Mouse (Mus musculus): Measurements from ENCODE around the gene Slco3a1. TPM values are rescaled to one million over a fixed set of nuclear protein-coding genes. Genes with fewer than 3 reads are reported as not detected.

Gene Slco3a1
- polyA plus RNA-seq, 1 experiment: not detected

DNA sequence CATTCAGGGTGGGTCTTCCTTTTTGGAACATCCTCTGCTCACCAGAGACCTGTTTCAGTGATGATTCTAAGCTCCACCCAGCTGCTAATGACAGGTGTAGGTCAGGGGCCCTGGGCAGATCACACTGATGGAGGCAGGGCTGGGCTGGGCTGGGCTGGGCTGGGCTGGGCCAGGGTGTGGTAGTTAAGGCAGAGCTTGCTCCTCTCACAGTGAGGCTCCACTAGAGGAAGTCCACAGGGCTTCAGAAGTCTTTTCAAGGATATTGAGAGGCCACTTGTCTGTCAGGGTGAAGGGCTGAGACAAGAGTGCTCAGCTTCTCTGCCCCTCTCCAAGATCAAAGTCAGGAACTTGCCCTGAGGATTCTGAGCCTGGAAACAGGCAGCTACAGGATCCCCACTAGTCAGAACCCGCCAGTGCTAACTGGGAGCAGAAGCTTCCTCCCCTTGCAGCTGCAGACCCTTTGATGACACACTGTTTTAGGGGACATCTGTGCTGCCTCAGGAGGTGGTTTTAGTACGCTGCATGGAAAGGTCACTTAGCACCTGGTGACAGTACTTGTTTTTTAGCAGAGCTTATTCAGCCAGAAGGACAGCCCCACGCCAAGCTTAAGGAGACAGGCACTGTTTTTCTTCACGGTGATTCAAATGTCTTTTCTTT, 213.3 kb downstream of the Slco3a1 start:
- TF ChIP-seq GATA1 (IDR thresholded peaks at IDR 0.05; ENCODE audit: low read length): no peak

DNA sequence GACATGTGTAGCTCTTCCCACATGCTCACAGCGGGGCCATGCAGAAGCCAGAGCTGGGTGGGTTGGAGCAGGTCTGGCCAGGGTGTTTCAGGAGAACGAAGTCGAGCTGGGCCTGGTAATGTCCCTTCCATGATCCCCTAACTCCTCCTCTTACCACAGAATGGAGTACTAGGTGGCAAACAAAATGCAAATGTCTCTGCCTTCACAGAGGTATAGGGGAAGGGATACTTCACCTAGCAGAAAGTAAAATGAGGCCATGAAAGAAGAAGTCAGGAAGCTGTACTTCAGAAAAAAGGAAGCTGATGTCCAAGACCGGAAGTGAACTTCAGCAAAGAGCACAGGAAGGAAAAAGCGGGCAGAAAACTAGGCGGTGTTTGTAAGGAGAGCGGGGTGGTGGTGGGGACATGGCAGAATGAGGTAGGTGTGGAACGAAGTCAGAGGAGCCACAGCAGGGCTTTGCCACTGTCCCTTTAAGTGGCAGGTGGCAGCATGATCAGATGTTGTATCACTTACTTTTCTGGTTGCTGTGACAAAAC, 214.1 kb downstream of the Slco3a1 start:
- TF ChIP-seq GATA1 (IDR thresholded peaks at IDR 0.05; ENCODE audit: low read length): no peak

DNA sequence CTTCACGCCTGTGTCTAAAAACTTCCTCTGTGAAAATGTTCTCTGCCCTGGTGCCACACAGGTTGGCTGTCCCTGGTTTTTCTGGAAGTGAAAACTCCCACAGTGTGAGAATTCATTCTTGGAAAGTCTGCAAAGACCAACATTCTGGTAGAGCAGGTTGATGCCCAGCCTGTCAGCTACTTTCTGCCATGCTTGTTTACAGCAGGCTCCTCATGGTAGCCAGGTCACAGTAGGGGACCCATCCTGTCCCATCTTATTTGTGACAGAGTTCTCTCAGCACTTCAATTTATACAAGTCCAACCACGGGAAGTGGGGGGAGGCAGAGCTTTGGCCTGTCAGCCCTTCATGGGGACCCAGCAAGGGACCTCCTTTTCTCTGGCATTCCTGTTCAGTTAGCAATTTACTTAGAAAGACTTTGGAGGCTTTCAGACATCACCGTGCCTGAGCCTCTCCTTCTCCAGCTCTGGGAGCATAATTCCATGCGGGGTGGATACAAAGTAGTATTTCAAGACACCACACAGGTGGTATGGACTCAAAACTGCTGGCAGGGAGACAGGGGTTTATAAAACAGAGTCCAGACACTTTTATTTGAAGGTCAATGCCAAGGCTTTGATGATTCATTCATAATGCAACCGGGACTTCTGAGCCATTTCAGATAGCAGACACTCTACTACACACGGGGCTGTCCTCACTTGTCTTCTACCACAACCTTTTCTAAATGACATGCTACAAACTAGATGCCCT, 216.7 kb downstream of the Slco3a1 start:
- TF ChIP-seq GATA1 (IDR thresholded peaks at IDR 0.05; ENCODE audit: low read length): no peak

DNA sequence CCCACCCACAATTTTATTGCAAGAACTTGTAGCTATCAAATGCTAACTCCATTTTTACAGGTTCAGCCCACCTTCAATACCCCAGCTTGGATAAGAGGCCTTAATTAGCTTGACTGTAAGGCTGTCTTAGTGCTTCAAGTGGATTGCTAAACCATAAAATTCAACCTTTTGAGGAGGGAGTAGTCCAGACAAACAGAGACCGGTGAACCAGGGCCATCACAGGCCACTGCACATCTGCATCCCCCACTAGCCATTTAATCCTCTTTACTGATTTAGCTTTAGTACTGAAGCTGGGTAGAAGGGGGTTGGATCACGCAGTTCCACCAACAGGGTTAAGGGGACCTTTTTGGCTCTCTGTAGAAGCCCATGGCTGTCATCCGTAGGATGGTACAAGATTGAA, 222.3 kb downstream of the Slco3a1 start:
- TF ChIP-seq GATA1 (IDR thresholded peaks at IDR 0.05; ENCODE audit: low read length): no peak

DNA sequence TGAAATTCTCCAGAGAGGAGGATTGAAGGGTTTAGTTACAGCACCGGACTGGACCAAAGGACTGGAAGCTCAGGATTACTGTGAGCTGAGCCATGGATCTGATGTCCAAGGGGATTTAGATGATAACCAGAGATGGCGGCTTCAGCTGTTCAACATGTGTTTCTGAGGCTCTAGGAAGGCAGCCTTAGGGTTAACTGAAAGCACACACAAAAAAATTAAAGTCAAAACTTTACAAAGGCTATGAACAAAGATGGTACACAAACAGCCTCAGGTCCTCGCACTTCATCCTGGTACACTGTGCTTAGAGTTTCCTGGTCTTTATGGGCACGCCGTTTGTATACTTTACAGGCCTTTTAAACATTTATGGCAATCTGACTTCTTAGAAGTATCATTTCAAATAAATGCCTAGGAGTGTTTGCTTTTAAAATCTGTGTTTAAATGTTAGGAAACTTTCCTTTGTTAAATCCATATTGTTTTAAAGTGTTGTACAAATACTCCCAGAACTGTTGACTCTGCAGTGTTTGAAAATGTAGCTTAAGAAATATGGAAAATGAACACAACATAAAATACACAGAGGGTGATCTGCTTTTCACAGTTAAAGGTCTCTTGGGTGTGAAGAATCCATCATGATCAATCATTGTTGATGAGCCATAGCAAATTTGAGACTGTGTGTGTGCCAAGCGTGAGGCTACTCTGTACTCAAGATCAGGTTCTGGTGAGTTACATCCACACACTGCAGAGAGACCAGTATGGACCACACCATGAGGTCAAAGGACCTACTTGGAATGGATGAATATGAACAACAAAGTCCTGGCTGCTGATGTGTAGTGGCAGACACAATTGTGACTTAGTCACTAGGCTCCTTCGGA, 223.5 kb downstream of the Slco3a1 start:
- TF ChIP-seq GATA1 (IDR thresholded peaks at IDR 0.05; ENCODE audit: low read length): no peak

DNA sequence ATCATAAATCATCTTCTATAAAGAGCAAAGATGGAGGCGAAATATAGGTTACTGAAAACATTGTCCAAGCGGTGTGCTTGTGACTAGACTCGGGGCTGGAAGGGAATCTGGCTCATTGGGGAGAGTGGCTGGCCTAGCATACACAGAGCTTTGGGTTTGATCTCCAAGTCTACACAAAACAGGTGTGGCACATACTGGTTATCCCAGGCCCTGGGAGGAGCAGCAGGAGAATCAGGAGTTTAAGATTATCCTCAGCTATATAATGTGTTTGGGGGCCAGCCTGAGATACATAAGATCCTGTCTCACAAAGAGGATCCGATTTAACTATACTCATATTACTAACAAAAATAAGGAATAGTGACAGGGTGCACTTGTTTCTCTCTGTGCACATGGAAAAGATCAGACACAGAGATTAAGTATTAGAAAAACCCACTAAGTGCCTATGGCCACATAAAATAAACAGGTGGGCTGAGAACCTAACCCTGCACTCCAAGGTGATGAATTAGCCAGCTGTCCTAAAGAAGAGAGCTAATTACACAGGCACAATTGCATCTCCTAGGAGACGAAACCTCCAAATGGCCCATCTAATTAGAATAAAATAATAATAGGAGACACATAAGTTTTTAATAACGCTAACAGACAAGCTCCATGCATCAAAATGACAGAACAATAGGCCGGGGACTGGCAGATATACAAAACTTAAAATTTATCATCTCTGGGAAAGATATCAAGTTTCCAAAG, 224.3 kb downstream of the Slco3a1 start:
- TF ChIP-seq GATA1 (IDR thresholded peaks at IDR 0.05; ENCODE audit: low read length): no peak

DNA sequence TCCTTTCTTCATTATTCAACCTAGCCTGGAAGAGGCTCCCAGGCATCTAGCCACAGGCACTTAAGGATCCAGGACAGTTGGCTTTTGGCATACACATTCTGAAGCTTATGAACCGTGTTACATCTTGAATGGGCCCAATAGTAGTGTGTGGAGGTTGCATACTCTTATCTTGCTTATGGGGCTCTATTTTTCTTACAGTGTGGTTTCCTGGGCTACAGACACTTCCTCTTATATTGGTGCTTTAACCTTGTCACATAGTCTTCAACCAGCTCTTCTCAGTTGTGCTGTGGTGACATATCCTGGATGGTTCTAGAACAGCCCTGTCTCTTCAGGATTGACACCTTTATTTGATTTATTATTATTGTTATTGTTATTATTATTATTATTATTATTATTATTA, 225.6 kb downstream of the Slco3a1 start:
- TF ChIP-seq GATA1 (IDR thresholded peaks at IDR 0.05; ENCODE audit: low read length): no peak

DNA sequence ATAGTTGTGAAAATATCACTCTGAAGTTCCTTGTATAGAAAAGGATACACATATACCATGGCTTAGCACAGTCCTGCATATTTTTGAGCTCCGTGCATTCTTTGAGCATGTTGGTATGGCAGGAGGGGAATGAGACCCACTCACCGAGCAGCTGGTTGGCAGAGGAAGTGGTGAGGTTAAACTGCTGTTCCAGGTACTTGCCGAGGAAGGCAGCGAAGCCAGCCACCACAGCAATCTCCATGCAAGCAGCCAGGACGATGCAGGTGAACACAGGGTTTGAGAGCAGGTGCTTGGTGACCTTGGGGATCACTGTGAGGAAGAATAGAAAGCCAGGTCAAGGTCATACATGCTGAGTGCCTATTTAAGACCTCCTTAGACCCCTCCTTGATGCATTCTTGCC, 226.9 kb downstream of the Slco3a1 start:
- no peak for TF ChIP-seq GATA1 (IDR thresholded peaks at IDR 0.05; ENCODE audit: low read length)

DNA sequence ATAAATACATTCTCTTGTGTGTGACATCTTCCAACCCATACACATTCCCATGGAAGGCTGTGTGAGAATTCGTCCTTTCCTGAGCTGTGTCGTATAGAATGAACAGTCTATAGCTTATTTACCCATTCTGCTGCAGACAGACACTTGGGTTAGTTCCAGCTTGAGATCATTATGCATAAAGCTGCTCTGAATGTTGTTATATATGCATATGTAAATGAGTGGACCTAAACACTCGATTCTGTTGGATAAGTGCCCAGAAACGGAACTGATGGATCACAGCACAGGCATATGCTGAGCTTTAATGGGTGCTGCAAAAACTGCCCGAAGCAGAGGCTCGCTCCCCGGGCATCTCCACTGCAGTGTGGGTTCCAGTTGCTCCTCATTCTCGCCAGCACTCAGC, 229.5 kb downstream of the Slco3a1 start:
- TF ChIP-seq GATA1 (IDR thresholded peaks at IDR 0.05; ENCODE audit: low read length): no peak

DNA sequence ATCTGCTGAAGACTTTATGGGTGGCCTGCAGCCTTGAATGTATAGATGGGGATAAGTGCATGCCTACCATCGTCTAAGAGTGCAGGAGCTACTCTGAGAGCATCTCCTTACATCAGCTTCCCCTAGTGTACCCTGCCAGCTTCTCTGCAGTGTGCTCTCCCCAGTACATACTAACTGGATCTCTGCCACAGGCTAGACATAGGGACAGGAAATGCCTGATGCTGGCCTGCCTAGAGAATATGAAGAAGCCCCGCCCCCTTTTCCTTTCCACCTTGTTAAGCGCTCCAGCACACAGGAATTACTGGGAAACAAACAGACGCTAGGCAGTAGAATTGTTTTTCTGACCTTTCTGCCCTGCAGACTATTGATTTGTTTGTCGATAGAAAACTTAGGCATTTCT, 230.9 kb downstream of the Slco3a1 start:
- no peak for TF ChIP-seq GATA1 (IDR thresholded peaks at IDR 0.05; ENCODE audit: low read length)

DNA sequence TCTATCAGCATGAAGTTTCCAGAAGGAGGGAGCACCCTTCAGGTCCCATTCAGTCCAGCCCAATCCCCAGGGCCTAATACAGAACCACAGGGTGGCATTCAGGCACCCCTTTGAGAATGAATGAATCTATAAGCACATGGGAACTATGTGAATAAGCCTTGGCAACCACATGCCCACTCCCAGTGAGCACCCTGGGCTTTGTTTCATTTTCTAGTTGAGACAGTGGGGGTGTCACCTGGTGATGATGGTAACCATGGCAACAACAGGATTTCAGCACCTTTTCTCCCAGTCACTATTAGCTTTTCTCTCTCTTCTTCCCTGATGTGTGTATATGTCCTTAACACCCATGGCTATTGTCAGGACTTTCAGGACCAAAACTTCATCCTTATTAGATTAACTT, 231.4 kb downstream of the Slco3a1 start:
- no peak for TF ChIP-seq GATA1 (IDR thresholded peaks at IDR 0.05; ENCODE audit: low read length)

DNA sequence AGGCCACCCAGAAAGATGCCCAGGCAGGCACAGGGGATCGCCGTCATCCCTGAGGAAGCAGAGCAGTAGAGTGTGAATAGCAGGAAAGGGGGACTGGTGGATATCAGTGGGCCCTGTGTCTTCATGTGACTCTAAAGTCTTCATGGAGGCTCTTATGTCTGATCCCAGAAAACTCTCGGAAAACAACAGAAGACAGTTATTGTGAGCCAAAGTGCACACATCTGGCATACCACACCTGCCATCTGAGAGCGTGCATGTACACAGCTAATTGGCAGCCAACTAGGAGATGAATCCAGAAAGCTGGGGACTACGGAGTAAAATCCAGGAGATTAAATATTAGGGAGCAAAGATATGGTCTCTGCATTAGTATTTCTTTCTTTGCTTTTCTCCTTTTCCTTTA, 233.9 kb downstream of the Slco3a1 start:
- no peak for TF ChIP-seq GATA1 (IDR thresholded peaks at IDR 0.05; ENCODE audit: low read length)

DNA sequence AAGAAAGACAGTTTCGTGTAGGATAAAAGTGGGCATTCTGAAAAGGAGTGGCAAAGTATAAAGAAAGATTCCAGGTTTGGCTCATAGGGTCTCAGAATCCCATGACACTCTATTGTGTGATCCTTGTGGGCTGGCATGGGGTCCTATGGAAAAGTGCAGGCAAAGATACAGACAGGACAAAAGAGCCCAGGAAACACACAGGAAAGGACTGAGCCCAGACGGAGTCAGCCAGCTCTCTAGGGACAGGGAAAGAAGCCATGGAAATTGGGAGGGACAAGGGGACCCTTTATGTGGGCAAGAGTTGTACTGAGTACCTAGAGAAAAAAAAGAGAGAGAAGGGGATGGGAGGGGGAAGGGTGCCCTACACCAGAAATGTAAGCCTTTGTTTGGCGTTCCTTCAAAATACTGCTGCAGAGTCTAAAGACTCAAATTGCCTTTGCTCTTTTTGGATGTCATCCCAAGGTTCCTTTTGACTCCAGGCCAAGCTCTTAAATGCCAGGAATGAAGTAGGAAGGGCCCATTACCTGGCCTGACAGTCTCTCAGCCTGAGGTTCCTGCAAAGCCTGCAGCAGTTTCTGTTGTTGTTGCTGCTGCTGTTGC, 238.6 kb downstream of the Slco3a1 start:
- TF ChIP-seq GATA1 (IDR thresholded peaks at IDR 0.05; ENCODE audit: low read length): no peak

DNA sequence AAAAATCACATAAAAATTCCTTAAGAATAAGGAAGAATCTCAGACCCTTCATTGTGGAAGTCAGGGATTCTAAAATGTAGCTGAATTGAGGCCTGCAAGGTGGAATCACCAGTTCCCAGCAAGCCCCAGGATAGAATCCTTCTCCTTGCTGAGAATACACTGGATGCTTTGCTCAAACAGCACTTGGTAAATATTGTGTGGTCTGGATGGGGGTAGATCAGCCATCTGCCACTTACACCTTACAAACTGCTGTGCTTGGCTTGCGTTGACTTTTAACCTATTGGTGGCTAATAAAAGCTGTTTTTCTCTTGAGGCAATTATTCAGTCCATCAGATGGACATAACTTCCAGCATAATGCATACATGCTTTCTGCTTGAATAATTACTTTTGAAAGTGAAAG, 240.3 kb downstream of the Slco3a1 start:
- TF ChIP-seq GATA1 (IDR thresholded peaks at IDR 0.05; ENCODE audit: low read length): no peak
